Mouse (Mus musculus): ENCODE results near the gene Golt1a. TPM values are rescaled to one million over a fixed set of nuclear protein-coding genes. Genes with fewer than 3 reads are reported as not detected.

Golt1a gene
- polyA plus RNA-seq, 1 experiment from 2014 or later: not detected

- H3K27me3 ChIP-seq: peaks cover 41% of the 10 kb centered on the region
- WGBS: 42% methylated on average over 2 of the region's 2 CpGs
- H3K27ac ChIP-seq: no peak overlapping the region
Observed at GRCm38 (mm10) chr1:133364890-133365289, 55.3 kb downstream of the Golt1a start.

GRCm38 (mm10) chr1:133366951-133367605 lies 57.5 kb downstream of the Golt1a start:
- Histone ChIP-seq H3K27ac (no peak overlapping the region; the same call in 1 of the 2 replicates), H3K4me3 (replicated peaks) (no peak overlapping the region), H3K36me3 (no peaks in the 10 kb centered on the region), H3K9me3 (no peaks in the 10 kb centered on the region), H3K9ac (replicated peaks) (no peak overlapping the region), H3K27me3 (peaks cover 41% of the 10 kb centered on the region), H3K4me1 (replicated peaks) (peaks cover 19% of the 10 kb centered on the region), H3K4me2 (no peak overlapping the region)
- WGBS: 38% methylated on average over 10 of the region's 10 CpGs
- no peak for ATAC-seq (ENCODE audit: insufficient number of reproducible peaks, insufficient read depth, low FRiP score, low TSS enrichment, low read depth)

More at GRCm38 (mm10) chr1:133364890-133365289, 55.3 kb downstream of the Golt1a start:
- Histone ChIP-seq H3K4me3 (replicated peaks) (no peak overlapping the region), H3K9me3 (no peaks in the 10 kb centered on the region), H3K4me2 (no peak overlapping the region), H3K9ac (replicated peaks) (no peak overlapping the region), H3K4me1 (replicated peaks) (peaks cover 19% of the 10 kb centered on the region), H3K36me3 (no peaks in the 10 kb centered on the region)
- ATAC-seq (ENCODE audit: insufficient number of reproducible peaks, insufficient read depth, low FRiP score, low TSS enrichment, low read depth): no peak

- Histone ChIP-seq H3K27ac (peak overlapping the region; percentile 35; the same call in 1 of the 2 replicates), H3K4me1 (replicated peaks) (peaks cover 27% of the 10 kb centered on the region), H3K4me2 (no peak overlapping the region), H3K9ac (replicated peaks) (0 out of 2 replicates have a peak overlapping the region, but pooled peaks have one; percentile 8), H3K4me3 (replicated peaks) (no peak overlapping the region), H3K9me3 (no peaks in the 10 kb centered on the region), H3K27me3 (peaks cover 40% of the 10 kb centered on the region), H3K36me3 (no peaks in the 10 kb centered on the region)
- ATAC-seq (ENCODE audit: insufficient number of reproducible peaks, insufficient read depth, low FRiP score, low TSS enrichment, low read depth): no peak
- WGBS: 10% methylated on average over 11 of the region's 11 CpGs
Observed at GRCm38 (mm10) chr1:133367606-133368488, 58.2 kb downstream of the Golt1a start.

DNA sequence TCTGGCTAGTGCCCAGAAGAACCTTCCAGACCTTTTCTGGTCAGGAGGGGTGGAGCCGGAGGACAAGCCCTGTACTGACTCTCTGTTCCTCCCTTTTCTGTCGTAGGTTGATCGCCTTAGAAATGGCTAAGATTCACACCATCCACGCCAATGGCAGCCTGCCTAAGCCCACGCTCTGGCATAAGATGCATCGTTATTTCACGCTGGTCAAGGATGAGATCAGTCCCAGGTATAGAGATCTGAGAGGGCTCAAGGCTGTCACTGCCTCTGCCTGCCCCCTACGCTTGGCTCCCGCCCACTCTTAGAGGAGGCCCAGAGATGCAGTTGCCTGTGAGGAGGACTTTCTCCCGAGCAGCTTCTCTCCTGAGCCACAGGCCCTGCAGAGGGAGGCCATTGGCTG lies 59.0 kb downstream of the Golt1a start:
- no peaks in the 10 kb centered on the region for H3K9me3 ChIP-seq
- no peak overlapping the region for H3K4me3 ChIP-seq (replicated peaks)
- peaks cover 32% of the 10 kb centered on the region for H3K27me3 ChIP-seq
- H3K27ac ChIP-seq: no peak overlapping the region
- H3K9ac ChIP-seq (replicated peaks): no peak overlapping the region
- no peaks in the 10 kb centered on the region for H3K36me3 ChIP-seq
- H3K4me2 ChIP-seq: no peak overlapping the region
- WGBS: 58% methylated on average over 10 of the region's 10 CpGs
- no peak for ATAC-seq (ENCODE audit: insufficient number of reproducible peaks, insufficient read depth, low FRiP score, low TSS enrichment, low read depth)
- H3K4me1 ChIP-seq (replicated peaks): peaks cover 27% of the 10 kb centered on the region

GRCm38 (mm10) chr1:133370352-133370751 lies 60.8 kb downstream of the Golt1a start:
- no peaks in the 10 kb centered on the region for H3K36me3 ChIP-seq
- no peaks in the 10 kb centered on the region for H3K9me3 ChIP-seq
- H3K27ac ChIP-seq: no peak overlapping the region
- no peak overlapping the region for H3K4me3 ChIP-seq (replicated peaks)
- ATAC-seq (ENCODE audit: insufficient number of reproducible peaks, insufficient read depth, low FRiP score, low TSS enrichment, low read depth): no peak
- H3K9ac ChIP-seq (replicated peaks): no peak overlapping the region
- 62% methylated on average over 4 of the region's 4 CpGs for WGBS
- peaks cover 15% of the 10 kb centered on the region for H3K27me3 ChIP-seq
- H3K4me1 ChIP-seq (replicated peaks): peaks cover 21% of the 10 kb centered on the region
- no peak overlapping the region for H3K4me2 ChIP-seq

GRCm38 (mm10) chr1:133371431-133371830 lies 61.8 kb downstream of the Golt1a start:
- Histone ChIP-seq H3K9ac (replicated peaks) (no peak overlapping the region), H3K27me3 (peaks cover 4% of the 10 kb centered on the region), H3K4me1 (replicated peaks) (peaks cover 21% of the 10 kb centered on the region), H3K4me3 (replicated peaks) (no peak overlapping the region), H3K27ac (no peak overlapping the region), H3K9me3 (no peaks in the 10 kb centered on the region), H3K36me3 (no peaks in the 10 kb centered on the region), H3K4me2 (no peak overlapping the region)
- no peak for ATAC-seq (ENCODE audit: insufficient number of reproducible peaks, insufficient read depth, low FRiP score, low TSS enrichment, low read depth)
- 88% methylated on average over 6 of the region's 6 CpGs for WGBS

GRCm38 (mm10) chr1:133372113-133372512 lies 62.5 kb downstream of the Golt1a start:
- peaks cover 21% of the 10 kb centered on the region for H3K4me1 ChIP-seq (replicated peaks)
- 68% methylated on average over 8 of the region's 8 CpGs for WGBS
- H3K9ac ChIP-seq (replicated peaks): no peak overlapping the region
- no peaks in the 10 kb centered on the region for H3K9me3 ChIP-seq
- ATAC-seq (ENCODE audit: insufficient number of reproducible peaks, insufficient read depth, low FRiP score, low TSS enrichment, low read depth): no peak
- H3K27me3 ChIP-seq: no peaks in the 10 kb centered on the region; the same call in 1 of the 2 replicates
- no peak overlapping the region for H3K4me3 ChIP-seq (replicated peaks)
- H3K36me3 ChIP-seq: no peaks in the 10 kb centered on the region
- no peak overlapping the region for H3K4me2 ChIP-seq
- no peak overlapping the region for H3K27ac ChIP-seq

Other genes starting within 250 kb of the Golt1a start
- 41.9 and 46.9 TPM in 2 replicates for gene Ppp1r15b, start 178.7 kb upstream of the Golt1a start, polyA plus RNA-seq (2016; fragmentation: Nextera tagmentation; extraction: Ambion mirVana)
- 1.6 and 2.5 TPM in 2 replicates for gene Plekha6, start 145.6 kb upstream of the Golt1a start, polyA plus RNA-seq (2016; fragmentation: Nextera tagmentation; extraction: Ambion mirVana)
- gene Kiss1, start 12.1 kb downstream of the Golt1a start, polyA plus RNA-seq (2016; fragmentation: Nextera tagmentation; extraction: Ambion mirVana): not detected in 2 replicates
- not detected in 2 replicates for gene Ren1, start 40.7 kb downstream of the Golt1a start, polyA plus RNA-seq (2016; fragmentation: Nextera tagmentation; extraction: Ambion mirVana)
- gene Etnk2, start 53.8 kb downstream of the Golt1a start, polyA plus RNA-seq (2016; fragmentation: Nextera tagmentation; extraction: Ambion mirVana): 1.3 and 1.7 TPM in 2 replicates
- gene Sox13, start 114.6 kb downstream of the Golt1a start, polyA plus RNA-seq (2016; fragmentation: Nextera tagmentation; extraction: Ambion mirVana): 5.6 and 8.0 TPM in 2 replicates